Mouse (Mus musculus) neural tube, embryonic 14.5 days (tissue): ENCODE results near the gene Ceacam1. TPM values are rescaled to one million over a fixed set of nuclear protein-coding genes. Genes with fewer than 3 reads are reported as not detected.

Source experiments
- ATAC-seq: fragments of 200-750 bp; cut with Nextera tagmentation; 2 replicates; pipeline ENCODE4 v1.8.0; 2017; ENCODE audit warnings: low read depth, mild to moderate bottlenecking, moderate TSS enrichment, moderate library complexity
- H3K27ac ChIP-seq: fragments of 300-500 bp; sonication (generic); 2 replicates; pipeline ENCODE4 v1.5.1; 2014; ENCODE audit warnings: low read depth, mild to moderate bottlenecking, control low read depth, low read length, moderate library complexity, mixed read lengths
- H3K27me3 ChIP-seq: fragments of 300-500 bp; sonication (generic); 2 replicates; pipeline ENCODE4 v1.6.1; 2014; ENCODE audit warnings: low read length; ENCODE audit not compliant: control insufficient read depth, insufficient read depth
- H3K36me3 ChIP-seq: fragments of 300-500 bp; sonication (generic); 2 replicates; pipeline ENCODE4 v1.6.1; 2014; ENCODE audit warnings: low read length, mixed read lengths; ENCODE audit not compliant: control insufficient read depth, insufficient read depth
- H3K4me1 ChIP-seq: fragments of 300-500 bp; sonication (generic); 2 replicates; pipeline ENCODE4 v1.6.1; 2014; ENCODE audit warnings: low read length; ENCODE audit not compliant: control insufficient read depth, insufficient read depth
- H3K4me2 ChIP-seq: fragments of 300-500 bp; sonication (generic); 2 replicates; pipeline ENCODE4 v1.6.1; 2014; ENCODE audit warnings: mild to moderate bottlenecking, low read depth, low read length, control low read depth
- H3K4me3 ChIP-seq: fragments of 300-500 bp; sonication (generic); 2 replicates; pipeline ENCODE4 v1.5.1; 2014; ENCODE audit warnings: low read depth, low read length, control low read depth, mixed read lengths
- H3K9ac ChIP-seq: fragments of 300-500 bp; sonication (generic); replicated peaks from 2 replicates; pipeline ENCODE4 v1.6.1; 2014; ENCODE audit warnings: low read depth, mild to moderate bottlenecking, control low read depth, low read length, mixed read lengths
- H3K9me3 ChIP-seq: fragments of 300-500 bp; sonication (generic); 2 replicates; pipeline ENCODE4 v1.6.1; 2016; ENCODE audit warnings: low read length; ENCODE audit not compliant: control insufficient read depth
- WGBS: fragments of 180-500 bp; shearing (Covaris S2); extraction: QIAGEN DNeasy Blood & Tissue Kit; methylation state at CpG from one replicate; pipeline ENCODE4 v1.1.7; 2014; 5-methylcytosine and 5-hydroxymethylcytosine counted together
- polyA plus RNA-seq: library from polyadenylated mRNA; unstranded; fragments of >200 nt; fragmentation: Nextera tagmentation; extraction: Ambion mirVana; gene quantifications from 2 replicates; pipeline ENCODE4 v1.2.1, GENCODE M21; 2014

Gene Ceacam1
- polyA plus RNA-seq, 1 experiment from 2014 or later: 1.2 TPM

GRCm38 (mm10) chr7:25452103-25452502 lies 25.3 kb downstream of the Ceacam1 start:
- Histone ChIP-seq H3K9ac (no peak overlapping the region), H3K4me3 (no peak overlapping the region), H3K4me1 (no peaks in the 10 kb centered on the region), H3K27me3 (no peaks in the 10 kb centered on the region), H3K9me3 (no peaks in the 10 kb centered on the region), H3K36me3 (no peaks in the 10 kb centered on the region), H3K4me2 (no peak overlapping the region), H3K27ac (no peak overlapping the region)
- 91% methylated on average over 3 of the region's 3 CpGs for WGBS
- ATAC-seq: no peak

GRCm38 (mm10) chr7:25449913-25450890 lies 27.2 kb downstream of the Ceacam1 start:
- no peak overlapping the region for H3K27ac ChIP-seq
- no peak for ATAC-seq
- no peak overlapping the region for H3K9ac ChIP-seq
- H3K4me3 ChIP-seq: no peak overlapping the region
- no peaks in the 10 kb centered on the region for H3K27me3 ChIP-seq
- no peaks in the 10 kb centered on the region for H3K36me3 ChIP-seq
- no peaks in the 10 kb centered on the region for H3K9me3 ChIP-seq
- H3K4me1 ChIP-seq: no peaks in the 10 kb centered on the region
- WGBS: 57% methylated on average over 9 of the region's 9 CpGs
- no peak overlapping the region for H3K4me2 ChIP-seq

GRCm38 (mm10) chr7:25440816-25441153 lies 36.6 kb downstream of the Ceacam1 start:
- H3K27ac ChIP-seq: no peak overlapping the region
- no peak overlapping the region for H3K4me3 ChIP-seq
- no peaks in the 10 kb centered on the region for H3K27me3 ChIP-seq
- ATAC-seq: no peak
- no peak overlapping the region for H3K4me2 ChIP-seq
- H3K9ac ChIP-seq: no peak overlapping the region
- H3K36me3 ChIP-seq: no peaks in the 10 kb centered on the region
- H3K4me1 ChIP-seq: no peaks in the 10 kb centered on the region
- 86% methylated on average over 6 of the region's 6 CpGs for WGBS
- no peaks in the 10 kb centered on the region for H3K9me3 ChIP-seq

GRCm38 (mm10) chr7:25439978-25440815 lies 37.2 kb downstream of the Ceacam1 start:
- ATAC-seq: no peak
- Histone ChIP-seq H3K4me3 (no peak overlapping the region), H3K27ac (no peak overlapping the region), H3K9ac (no peak overlapping the region), H3K4me2 (no peak overlapping the region), H3K36me3 (no peaks in the 10 kb centered on the region), H3K4me1 (no peaks in the 10 kb centered on the region), H3K9me3 (no peaks in the 10 kb centered on the region), H3K27me3 (no peaks in the 10 kb centered on the region)
- 80% methylated on average over 9 of the region's 9 CpGs for WGBS

DNA sequence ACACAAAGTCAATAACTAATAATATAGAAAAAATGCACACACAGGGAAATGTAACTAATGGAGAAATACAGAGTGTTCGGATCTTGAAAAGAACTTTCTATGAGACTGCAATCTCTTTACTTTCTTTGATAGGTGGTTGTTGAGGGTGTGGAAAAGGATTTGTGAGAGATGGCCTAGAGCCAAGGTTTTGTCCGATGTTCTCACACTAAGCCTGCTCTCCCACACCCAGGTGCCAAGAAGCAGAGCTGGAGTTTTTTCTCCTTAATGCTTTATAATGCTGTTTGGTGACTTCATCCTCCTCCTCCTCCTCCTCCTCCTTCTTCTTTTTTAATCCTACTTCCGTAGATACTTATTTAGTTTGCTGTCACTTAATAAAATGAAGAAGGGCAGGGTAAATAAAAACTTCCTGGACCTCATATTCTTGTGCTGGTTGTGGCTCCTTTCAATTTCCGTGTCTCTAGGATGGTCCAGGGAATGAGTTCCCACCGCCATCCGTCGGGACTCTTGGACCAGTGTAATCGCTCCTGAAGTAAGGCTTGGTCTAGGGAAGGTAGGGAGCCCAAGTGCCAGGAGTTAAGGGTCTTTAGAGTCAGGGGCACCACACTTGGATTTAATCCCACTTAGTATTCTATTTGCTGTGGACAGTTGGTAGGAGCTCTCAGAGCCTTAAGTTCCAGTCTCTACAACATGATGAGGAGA lies 38.1 kb downstream of the Ceacam1 start:
- whole genome bisulfite sequencing: 84% methylated on average over 8 of the region's 8 CpGs
- ATAC-seq: no peak
- no peaks in the 10 kb centered on the region for H3K36me3 ChIP-seq

DNA sequence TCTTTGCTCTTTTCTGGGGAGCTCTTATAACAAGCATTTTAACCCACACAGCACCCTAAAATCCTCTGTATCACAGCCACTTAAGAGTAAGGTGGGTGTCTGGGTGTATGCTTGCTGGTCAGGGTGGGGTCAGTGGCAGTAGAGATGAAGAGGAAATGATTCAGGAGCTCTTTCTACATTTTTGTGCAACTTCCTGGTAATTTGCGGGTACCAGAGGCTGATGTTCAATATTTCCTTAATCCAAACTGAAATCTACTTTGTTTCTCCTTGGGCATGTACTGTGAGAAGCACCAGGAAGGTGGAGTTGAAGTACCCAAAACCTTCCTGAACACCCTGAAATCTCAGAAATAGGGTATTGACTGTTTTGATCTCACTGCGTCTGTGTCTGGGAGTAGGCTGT lies 40.7 kb downstream of the Ceacam1 start:
- H3K4me2 ChIP-seq: no peak overlapping the region
- H3K4me3 ChIP-seq: no peak overlapping the region
- 0 out of 2 replicates have a peak, but pooled peaks cover 5% of the 10 kb centered on the region for H3K4me1 ChIP-seq
- H3K9ac ChIP-seq: no peak overlapping the region
- H3K27ac ChIP-seq: no peak overlapping the region
- no peaks in the 10 kb centered on the region for H3K9me3 ChIP-seq
- no peaks in the 10 kb centered on the region for H3K36me3 ChIP-seq
- ATAC-seq: no peak
- H3K27me3 ChIP-seq: no peaks in the 10 kb centered on the region
- 88% methylated on average over 2 of the region's 2 CpGs for WGBS

More for the DNA sequence above, 38.1 kb downstream of the Ceacam1 start:
- Histone ChIP-seq H3K27ac (no peak overlapping the region), H3K4me1 (no peaks in the 10 kb centered on the region), H3K9ac (no peak overlapping the region), H3K9me3 (no peaks in the 10 kb centered on the region), H3K4me2 (no peak overlapping the region), H3K4me3 (no peak overlapping the region), H3K27me3 (no peaks in the 10 kb centered on the region)

GRCm38 (mm10) chr7:25436226-25436625 lies 41.2 kb downstream of the Ceacam1 start:
- no peak overlapping the region for H3K4me2 ChIP-seq
- 77% methylated on average over 6 of the region's 6 CpGs for WGBS
- ATAC-seq: no peak

DNA sequence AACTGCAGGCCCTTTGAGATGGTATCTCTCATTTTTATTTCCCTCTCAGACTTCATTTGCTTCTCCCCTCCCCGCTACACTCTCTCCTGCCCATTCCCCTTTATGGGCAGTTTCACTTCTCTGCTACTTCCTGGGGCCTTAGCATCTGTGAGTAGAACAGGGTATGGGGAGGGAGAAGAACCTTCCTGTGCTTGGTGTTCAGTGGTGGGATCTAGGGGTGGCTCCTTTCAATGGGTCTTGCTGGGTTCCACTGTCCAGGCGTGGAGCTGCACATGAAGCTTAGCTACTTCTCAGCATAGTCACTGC lies 41.9 kb downstream of the Ceacam1 start:
- no peak overlapping the region for H3K4me3 ChIP-seq
- WGBS: 96% methylated on average over 2 of the region's 2 CpGs
- no peak for ATAC-seq
- H3K27me3 ChIP-seq: no peaks in the 10 kb centered on the region
- H3K9ac ChIP-seq: no peak overlapping the region
- no peak overlapping the region for H3K4me2 ChIP-seq
- no peaks in the 10 kb centered on the region for H3K36me3 ChIP-seq
- no peak overlapping the region for H3K27ac ChIP-seq
- 0 out of 2 replicates have a peak, but pooled peaks cover 5% of the 10 kb centered on the region for H3K4me1 ChIP-seq
- no peaks in the 10 kb centered on the region for H3K9me3 ChIP-seq

More at GRCm38 (mm10) chr7:25436226-25436625, 41.2 kb downstream of the Ceacam1 start:
- no peaks in the 10 kb centered on the region for H3K27me3 ChIP-seq
- 0 out of 2 replicates have a peak, but pooled peaks cover 5% of the 10 kb centered on the region for H3K4me1 ChIP-seq
- no peaks in the 10 kb centered on the region for H3K9me3 ChIP-seq
- no peak overlapping the region for H3K9ac ChIP-seq
- H3K4me3 ChIP-seq: no peak overlapping the region
- no peak overlapping the region for H3K27ac ChIP-seq
- H3K36me3 ChIP-seq: no peaks in the 10 kb centered on the region
